Mouse (Mus musculus) lung, adult 2 months (tissue): ENCODE measurements around the gene Hap1.

Experiments
- CTCF ChIP-seq: fragments of 200-500 bp; IDR thresholded peaks from 2 replicates; pipeline ENCODE4 v1.5.1; 2011; ENCODE audit warnings: mild to moderate bottlenecking, low read length, control low read depth; ENCODE audit not compliant: insufficient read depth
- POLR2A ChIP-seq: fragments of 200-500 bp; IDR thresholded peaks from 2 replicates; pipeline ENCODE4 v1.6.1; 2011; ENCODE audit warnings: low read depth, mild to moderate bottlenecking, control low read depth, low read length, borderline replicate concordance; ENCODE audit errors: extremely low read depth

- TF ChIP-seq POLR2A (no peak), CTCF (no peak)
These were observed 37.0 kb upstream of the Hap1 start for GRCm38 (mm10) chr11:100392958-100393357.
